Mouse (Mus musculus): ENCODE results near the gene Polr3h.

DNA sequence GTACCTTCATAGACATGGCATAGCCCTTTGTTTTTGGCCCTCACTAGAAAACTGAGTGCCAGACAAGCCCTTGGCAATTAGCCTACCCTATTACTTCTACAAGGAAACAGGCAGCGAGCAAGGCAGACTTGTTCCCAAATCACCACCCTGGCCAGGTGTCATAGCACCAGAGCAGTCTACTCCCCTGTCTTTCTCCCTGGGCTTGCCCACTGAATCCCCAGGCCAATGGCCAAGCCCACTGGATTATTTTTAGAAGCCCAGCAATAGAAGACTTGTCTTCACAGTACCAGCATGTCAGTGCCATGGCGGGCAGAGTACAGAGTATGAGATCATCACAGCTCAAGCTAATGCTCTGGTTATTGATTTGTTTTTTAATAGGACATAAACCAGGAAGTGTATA, 27.3 kb downstream of the Polr3h start:
- TF ChIP-seq EP300 (IDR thresholded peaks at IDR 0.05; ENCODE audit: low read depth): no peak
- no peak for TF ChIP-seq CTCF (IDR thresholded peaks at IDR 0.05; ENCODE audit: low read depth)
